ENCODE assay signal across 16 mouse cellular contexts in genomic region chr7:4816559-4816958, GRCm38 (mm10). TPM values are rescaled to one million over a fixed set of nuclear protein-coding genes. Genes with fewer than 3 reads are reported as not detected.
"Had no signal": no experiment of that assay in that cellular context is flagged by ENCODE, and none has a peak within 500 bp of the region (broad histone marks: within the 10 kb centered on the region; RNA-seq: fewer than 3 reads in every experiment).

No protein-coding gene starts in this region.

- H3K27ac ChIP-seq: limb, embryonic 13.5 days; liver, embryonic 15.5 days; midbrain, embryonic 10.5 days; neural tube, embryonic 12.5 days had no signal

- ATAC-seq: intestine, embryonic 16.5 days had no signal

- H3K9me3 ChIP-seq: limb, embryonic 13.5 days; liver, embryonic 15.5 days; midbrain, embryonic 10.5 days; neural tube, embryonic 12.5 days had no signal

- H3K36me3 ChIP-seq: limb, embryonic 13.5 days; liver, embryonic 15.5 days; midbrain, embryonic 10.5 days; neural tube, embryonic 12.5 days had no signal

- H3K4me2 ChIP-seq: limb, embryonic 13.5 days; liver, embryonic 15.5 days; lung, embryonic 14.5 days; neural tube, embryonic 12.5 days had no signal

- DNase-seq: kidney, adult 8-10 months; kidney, postnatal 36 days; lung, embryonic 14.5 days; lung, postnatal 4 days; midbrain, embryonic 14.5 days; retina, postnatal 1 day; right cerebral cortex, postnatal 4 days; spleen, adult 18-20 months had no signal

- H3K4me3 ChIP-seq: limb, embryonic 13.5 days; liver, embryonic 15.5 days; midbrain, embryonic 10.5 days; myocyte; neural tube, embryonic 12.5 days had no signal

- H3K27me3 ChIP-seq: limb, embryonic 13.5 days; neural tube, embryonic 12.5 days had no signal

- H3K9ac ChIP-seq: limb, embryonic 13.5 days; liver, embryonic 15.5 days; lung, embryonic 14.5 days; neural tube, embryonic 12.5 days had no signal

RNA-seq across cellular contexts. Expression of gene Shisa7, which starts 27.9 kb away (rescaled TPM):
- polyA plus RNA-seq: liver, embryonic 15.5 days; myocyte had no signal

RNA-seq across cellular contexts. Expression of gene Tmem190, which starts 33.8 kb away (rescaled TPM):
- polyA plus RNA-seq: limb, embryonic 13.5 days; liver, adult 2 months; lung, embryonic 14.5 days; midbrain, embryonic 10.5 days; midbrain, embryonic 14.5 days; myocyte; neural tube, embryonic 12.5 days; urinary bladder, adult 2 months had no signal
